Mouse (Mus musculus): ENCODE results near the gene Lmo1.

The Lmo1 gene

DNA sequence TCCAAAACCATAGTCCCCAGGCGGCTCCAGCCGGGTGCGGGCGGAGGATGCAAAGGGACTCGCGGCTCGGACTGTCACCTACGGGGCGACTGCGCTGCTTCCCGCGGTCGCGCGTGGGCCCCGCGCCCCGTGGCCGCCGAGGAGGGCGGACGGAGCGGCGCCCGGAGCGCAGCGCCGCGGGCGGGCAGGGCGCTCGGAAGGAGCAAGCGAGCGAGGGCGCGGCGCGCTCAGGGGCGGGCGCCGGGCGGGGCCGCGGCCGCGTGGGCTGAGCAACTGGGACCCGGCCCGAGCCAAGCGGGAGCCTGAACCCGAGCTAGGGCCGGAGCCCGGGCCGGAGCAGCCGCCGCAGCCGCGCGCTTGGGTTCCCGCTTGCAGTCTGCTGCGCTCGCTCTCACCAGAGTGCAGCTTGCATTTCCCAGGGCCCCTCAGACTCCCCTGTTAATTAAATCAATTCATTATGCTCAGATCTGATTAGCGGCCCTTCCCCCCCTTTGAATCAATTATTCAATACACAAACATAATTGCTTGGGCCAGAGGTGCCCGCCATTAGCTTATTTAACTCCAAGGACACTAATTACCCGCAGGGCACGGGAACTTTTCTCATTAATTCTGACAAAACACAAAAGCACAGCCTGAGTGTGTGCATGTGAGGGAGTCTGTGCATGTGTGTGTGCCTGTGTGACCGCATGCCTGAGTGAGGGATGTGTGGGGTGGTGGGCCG, at the start of gene Lmo1:
Gene Lmo1 (minus strand): TSS at position 259 of the 721 bp plus-strand sequence.
- peak; percentile 46 for DNase-seq

- DNase-seq, result no peak
Measured at GRCm38 (mm10) chr7:109221716-109222110, 46.7 kb upstream of the Lmo1 start.

- DNase-seq, result no peak
Measured at GRCm38 (mm10) chr7:109220766-109221715, 46.0 kb upstream of the Lmo1 start.

GRCm38 (mm10) chr7:109220026-109220425, 45.0 kb upstream of the Lmo1 start:
- no peak for DNase-seq

DNA sequence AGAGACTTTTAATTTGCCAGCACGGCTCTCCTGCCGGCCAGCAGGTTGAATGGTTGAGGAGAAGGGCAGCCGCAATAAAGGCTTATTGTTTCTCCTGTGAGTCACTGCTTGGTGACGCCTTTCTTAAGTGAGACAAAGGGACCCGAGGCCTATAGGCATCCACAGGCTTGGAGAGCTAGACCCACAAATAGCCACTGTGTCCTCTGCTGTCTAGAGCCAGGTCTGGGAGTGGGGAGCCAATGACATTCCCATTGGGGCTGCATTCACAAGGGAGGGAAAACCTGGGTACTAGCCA, 43.9 kb upstream of the Lmo1 start:
- DNase-seq, result no peak

DNA sequence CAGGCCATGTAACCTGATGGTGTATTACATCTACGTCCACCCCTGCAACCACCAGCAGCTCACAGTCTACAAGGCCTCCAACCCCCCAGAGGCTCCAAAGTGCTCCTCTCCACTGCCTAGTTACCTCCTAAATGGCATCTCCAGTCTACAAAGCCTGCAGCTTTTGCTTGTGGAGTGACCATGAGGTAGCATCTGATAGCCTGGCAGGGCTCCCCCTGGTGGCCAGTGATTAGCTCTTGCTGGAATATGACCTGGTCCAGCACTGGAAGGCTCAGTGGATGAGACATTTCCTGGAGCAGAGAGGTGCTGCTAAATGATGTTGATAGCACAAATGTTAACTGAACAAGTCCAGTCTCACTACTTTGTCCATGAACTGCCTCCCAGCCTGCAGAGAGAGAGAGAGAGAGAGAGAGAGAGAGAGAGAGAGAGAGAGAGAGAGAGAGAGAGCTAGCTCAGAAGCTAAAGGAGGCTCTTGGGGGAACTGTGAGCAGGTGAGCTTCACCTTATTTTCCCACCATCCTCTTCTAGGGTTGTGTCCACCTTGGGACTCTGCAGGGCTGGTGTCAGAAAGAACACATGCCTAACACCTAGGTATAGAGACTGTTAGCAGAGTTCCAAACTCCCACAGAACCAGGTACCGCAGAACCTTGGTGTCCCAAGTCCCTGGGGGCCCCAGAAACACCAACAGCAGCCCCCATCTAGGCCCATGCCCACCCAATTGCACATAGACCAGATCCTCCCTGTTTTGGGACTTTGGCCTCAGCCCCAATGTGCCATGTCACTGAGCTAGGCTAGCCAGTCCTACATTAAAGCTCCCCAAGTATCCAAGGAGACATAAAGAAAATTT, 43.3 kb upstream of the Lmo1 start:
- peak; percentile 78 for DNase-seq

- no peak for DNase-seq
Measured at GRCm38 (mm10) chr7:109209804-109210203, 34.8 kb upstream of the Lmo1 start.

- DNase-seq, result no peak
Measured at GRCm38 (mm10) chr7:109207811-109208210, 32.8 kb upstream of the Lmo1 start.

DNA sequence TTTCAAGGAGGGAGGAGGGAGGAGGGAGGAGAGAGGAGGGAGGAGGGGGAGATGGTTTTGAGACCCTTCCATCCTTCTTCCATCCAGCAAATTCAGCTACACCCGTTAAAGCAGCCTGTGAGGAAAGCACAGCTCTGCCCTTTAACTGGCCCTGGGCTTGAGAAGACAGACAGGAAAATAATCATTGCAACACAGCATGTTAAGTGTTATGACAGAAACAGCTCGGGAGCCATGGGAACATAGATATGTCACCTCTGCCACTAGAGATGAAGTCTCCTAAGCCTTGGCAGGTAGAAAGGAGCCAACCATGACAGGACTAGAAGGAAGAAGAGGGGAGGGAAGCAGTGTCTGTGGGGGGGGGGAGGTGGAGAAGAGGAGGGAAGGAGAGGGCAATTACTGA, 31.4 kb upstream of the Lmo1 start:
- no peak for DNase-seq

DNA sequence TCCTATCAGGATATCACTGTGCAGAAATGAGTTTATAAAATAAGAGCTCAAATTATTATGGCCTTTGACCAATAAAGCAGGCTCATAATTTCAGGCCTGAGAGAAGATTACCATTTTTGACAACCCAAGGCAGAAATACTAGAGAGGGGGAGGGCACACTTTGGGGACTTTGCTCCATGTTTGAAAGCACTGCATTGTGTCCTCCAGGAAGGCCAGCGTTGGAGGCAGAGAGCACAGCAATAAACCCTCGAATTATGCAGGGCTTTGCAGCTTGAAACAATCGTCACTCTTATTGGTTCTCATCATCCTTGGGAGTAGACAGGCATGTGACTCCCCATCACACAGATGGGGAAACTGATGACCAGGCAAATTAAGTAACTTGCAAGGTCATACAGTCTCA, 28.1 kb upstream of the Lmo1 start:
- no peak for DNase-seq

GRCm38 (mm10) chr7:109200559-109200958, 25.6 kb upstream of the Lmo1 start:
- no peak for DNase-seq

DNA sequence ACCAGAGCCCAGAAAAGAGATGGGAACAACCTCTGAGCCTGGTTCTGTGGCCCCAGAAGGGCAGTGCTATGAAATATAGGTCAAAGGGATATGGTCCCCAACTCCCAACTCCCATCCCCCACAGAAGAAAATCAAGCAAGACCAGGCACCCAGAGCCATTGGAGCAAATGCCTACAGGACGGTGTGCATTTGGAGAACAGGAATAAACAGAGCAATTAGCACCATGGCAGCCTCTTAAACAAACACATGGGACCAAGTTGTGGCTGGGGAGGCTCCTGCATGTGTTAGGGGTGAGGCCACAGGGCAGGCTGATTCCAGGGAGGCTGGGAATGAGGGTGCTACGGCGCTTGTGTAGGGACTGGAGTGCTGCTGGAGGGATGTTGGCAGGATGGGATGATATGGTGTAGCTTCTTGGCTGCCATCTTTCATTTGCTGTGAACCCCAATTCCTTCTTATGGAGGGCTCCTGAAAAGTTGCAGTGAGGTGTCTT, 22.2 kb upstream of the Lmo1 start:
- DNase-seq, result no peak

GRCm38 (mm10) chr7:109196399-109197082, 21.5 kb upstream of the Lmo1 start:
- no peak for DNase-seq

DNA sequence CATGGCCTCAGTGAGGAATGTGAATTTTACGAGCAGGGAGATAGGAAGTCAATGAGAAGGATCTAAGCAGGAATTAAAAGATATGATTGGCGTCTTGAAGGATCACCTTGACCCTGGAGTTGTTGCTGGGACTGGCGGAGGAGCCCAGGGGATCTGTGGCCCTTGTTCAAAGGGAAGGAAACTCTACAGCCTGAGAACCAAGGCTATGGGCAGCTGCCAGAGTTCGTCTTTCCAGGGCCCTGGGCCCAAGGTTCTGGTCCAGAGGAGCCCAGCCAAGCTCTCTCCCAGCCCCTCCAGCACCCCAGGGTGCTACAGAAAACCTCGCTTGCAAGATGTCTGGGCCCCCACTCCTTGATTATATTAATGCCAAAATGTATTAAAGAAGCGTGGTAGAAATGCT, 21.0 kb upstream of the Lmo1 start:
- no peak for DNase-seq

DNA sequence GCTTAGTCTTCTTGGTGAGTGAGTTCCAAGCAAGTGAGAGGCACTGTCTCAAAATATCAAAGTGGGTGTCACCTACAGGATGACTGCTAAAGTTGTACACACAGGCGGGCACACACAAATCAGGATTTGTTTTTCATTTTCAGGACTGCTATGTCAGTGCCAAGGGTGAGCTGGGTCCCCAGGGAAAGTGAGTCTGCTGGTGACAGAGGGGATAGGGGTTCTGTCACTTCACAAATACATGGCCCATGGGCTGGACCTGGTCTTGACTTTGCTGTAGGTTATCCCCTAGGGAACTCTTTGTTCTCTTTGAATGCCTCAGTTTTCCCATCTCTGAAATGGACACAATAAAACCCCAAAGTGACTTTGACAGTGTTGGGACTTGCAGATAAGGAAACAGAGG, 19.8 kb upstream of the Lmo1 start:
- no peak for DNase-seq

- no peak for DNase-seq
Measured at GRCm38 (mm10) chr7:109187244-109188035, 12.4 kb upstream of the Lmo1 start.

GRCm38 (mm10) chr7:109185975-109186374, 11.0 kb upstream of the Lmo1 start:
- no peak for DNase-seq

DNA sequence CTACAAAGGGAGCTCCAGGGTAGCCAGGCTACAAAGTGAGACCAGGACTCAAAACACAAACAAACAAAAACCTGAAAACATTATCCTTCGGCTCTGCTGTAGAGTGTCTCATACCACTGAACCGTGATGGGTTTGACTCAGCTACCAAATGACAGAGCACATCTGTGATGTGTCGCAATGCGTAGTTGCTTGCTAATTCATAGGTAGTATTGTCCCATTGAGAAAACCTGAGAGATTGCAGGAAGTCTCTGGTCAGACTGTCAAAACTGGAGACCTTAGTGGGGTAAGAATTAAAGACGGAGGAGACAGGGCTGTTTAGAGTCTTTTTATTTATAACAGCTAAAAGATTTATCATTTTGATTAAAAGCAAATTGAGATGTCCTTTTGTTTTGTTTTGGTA, 10.6 kb upstream of the Lmo1 start:
- no peak for DNase-seq

DNA sequence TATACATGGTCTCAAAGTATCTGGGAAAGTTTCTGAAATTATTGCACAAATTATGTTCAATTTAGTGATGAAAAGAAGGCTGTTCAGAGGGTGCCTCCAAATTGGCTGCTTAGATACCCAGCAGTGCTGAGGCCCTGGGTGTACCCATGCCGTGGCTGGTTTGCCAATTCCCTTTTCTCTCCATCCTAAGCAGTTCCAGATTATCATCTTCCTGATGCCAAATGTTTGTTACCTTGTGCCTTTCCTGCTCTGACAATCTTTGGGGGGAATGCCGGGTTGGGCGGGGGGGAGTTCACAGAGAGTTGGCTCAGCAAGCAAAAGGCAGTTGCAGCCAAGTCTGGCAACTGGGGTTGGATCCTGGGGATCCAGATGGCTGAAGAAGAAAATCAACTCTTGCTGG, 1.7 kb upstream of the Lmo1 start:
- no peak for DNase-seq

- DNase-seq, result no peak
Measured at GRCm38 (mm10) chr7:109175670-109176625, 941 bp upstream of the Lmo1 start.

Data from cerebellum, adult 8-10 months (tissue).